Mouse (Mus musculus): ENCODE measurements around the gene Dbndd2. TPM values are rescaled to one million over a fixed set of nuclear protein-coding genes. Genes with fewer than 3 reads are reported as not detected.

Gene Dbndd2
- total and polyA plus RNA-seq, 2 experiments, result 8.1 to 9.5 TPM

- Histone ChIP-seq H3K27ac (replicated peaks; ENCODE audit: insufficient read depth, low read depth, low read length) (no peak overlapping the region), H3K4me1 (ENCODE audit: control insufficient read depth, insufficient read depth, low read length) (no peaks in the 10 kb centered on the region), H3K27me3 (ENCODE audit: control insufficient read depth, insufficient read depth, low read length) (no peaks in the 10 kb centered on the region), H3K36me3 (ENCODE audit: control insufficient read depth, insufficient read depth, low read length) (peaks cover 4% of the 10 kb centered on the region), H3K9ac (ENCODE audit: low read depth, low read length) (no peak overlapping the region), H3K4me3 (ENCODE audit: insufficient read depth, low read depth, low read length) (no peak overlapping the region), H3K79me2 (ENCODE audit: control insufficient read depth, insufficient read depth, low read length) (no peaks in the 10 kb centered on the region)
- DNase-seq (ENCODE audit: extremely low read depth, low read depth, low spot score), result peak; percentile 64
- 32% methylated on average over 10 of the region's 10 CpGs for WGBS
- TF ChIP-seq CTCF (IDR thresholded peaks at IDR 0.05; ENCODE audit: low read depth, low read length) (peak; percentile 70), POLR2A (IDR thresholded peaks at IDR 0.05; ENCODE audit: extremely low read depth, insufficient read depth, low read length) (no peak)
These were observed 15.7 kb upstream of the Dbndd2 start for GRCm38 (mm10) chr2:164470254-164470653.

GRCm38 (mm10) chr2:164473624-164474023 lies 12.3 kb upstream of the Dbndd2 start, which contains the start of gene Trp53tg5:
TSS of gene Trp53tg5 (minus strand) at chr2:164473724.
- TF ChIP-seq POLR2A (IDR thresholded peaks at IDR 0.05; ENCODE audit: extremely low read depth, insufficient read depth, low read length), result no peak
- TF ChIP-seq CTCF (IDR thresholded peaks at IDR 0.05; ENCODE audit: low read depth, low read length), result no peak
- Histone ChIP-seq H3K79me2 (ENCODE audit: control insufficient read depth, insufficient read depth, low read length) (no peaks in the 10 kb centered on the region), H3K36me3 (ENCODE audit: control insufficient read depth, insufficient read depth, low read length) (peaks cover 4% of the 10 kb centered on the region), H3K27ac (replicated peaks; ENCODE audit: insufficient read depth, low read depth, low read length) (no peak within 1 kb of the TSS), H3K4me3 (ENCODE audit: insufficient read depth, low read depth, low read length) (no peak within 1 kb of the TSS), H3K9ac (ENCODE audit: low read depth, low read length) (no peak within 1 kb of the TSS), H3K4me1 (ENCODE audit: control insufficient read depth, insufficient read depth, low read length) (no peaks in the 10 kb centered on the region), H3K27me3 (ENCODE audit: control insufficient read depth, insufficient read depth, low read length) (no peaks in the 10 kb centered on the region)
- 95% methylated on average over 6 of the region's 6 CpGs for WGBS
- DNase-seq (ENCODE audit: extremely low read depth, low read depth, low spot score), result no peak

GRCm38 (mm10) chr2:164486258-164487114 lies 580 bp downstream of the Dbndd2 start:
- TF ChIP-seq CTCF (IDR thresholded peaks at IDR 0.05; ENCODE audit: low read depth, low read length) (no peak), POLR2A (IDR thresholded peaks at IDR 0.05; ENCODE audit: extremely low read depth, insufficient read depth, low read length) (no peak)
- DNase-seq (ENCODE audit: extremely low read depth, low read depth, low spot score), result no peak
- Histone ChIP-seq H3K4me1 (ENCODE audit: control insufficient read depth, insufficient read depth, low read length) (peaks cover 7% of the 10 kb centered on the region; the same call in 1 of the 2 replicates), H3K9ac (ENCODE audit: low read depth, low read length) (peak overlapping the region; percentile 92), H3K79me2 (ENCODE audit: control insufficient read depth, insufficient read depth, low read length) (no peaks in the 10 kb centered on the region), H3K4me3 (ENCODE audit: insufficient read depth, low read depth, low read length) (peak overlapping the region; percentile 93), H3K36me3 (ENCODE audit: control insufficient read depth, insufficient read depth, low read length) (no peaks in the 10 kb centered on the region), H3K27me3 (ENCODE audit: control insufficient read depth, insufficient read depth, low read length) (no peaks in the 10 kb centered on the region; the same call in 1 of the 2 replicates), H3K27ac (replicated peaks; ENCODE audit: insufficient read depth, low read depth, low read length) (no peak overlapping the region)
- WGBS, result under 1% methylated on average over 85 of the region's 90 CpGs

GRCm38 (mm10) chr2:164487115-164487527 lies 1.2 kb downstream of the Dbndd2 start:
- Histone ChIP-seq H3K27me3 (ENCODE audit: control insufficient read depth, insufficient read depth, low read length) (no peaks in the 10 kb centered on the region; the same call in 1 of the 2 replicates), H3K4me1 (ENCODE audit: control insufficient read depth, insufficient read depth, low read length) (peaks cover 7% of the 10 kb centered on the region; the same call in 1 of the 2 replicates), H3K27ac (replicated peaks; ENCODE audit: insufficient read depth, low read depth, low read length) (no peak overlapping the region), H3K4me3 (ENCODE audit: insufficient read depth, low read depth, low read length) (peak overlapping the region; percentile 93), H3K9ac (ENCODE audit: low read depth, low read length) (peak overlapping the region; percentile 92), H3K79me2 (ENCODE audit: control insufficient read depth, insufficient read depth, low read length) (no peaks in the 10 kb centered on the region), H3K36me3 (ENCODE audit: control insufficient read depth, insufficient read depth, low read length) (no peaks in the 10 kb centered on the region)
- TF ChIP-seq POLR2A (IDR thresholded peaks at IDR 0.05; ENCODE audit: extremely low read depth, insufficient read depth, low read length) (no peak), CTCF (IDR thresholded peaks at IDR 0.05; ENCODE audit: low read depth, low read length) (no peak)
- 22% methylated on average over 11 of the region's 11 CpGs for WGBS
- DNase-seq (ENCODE audit: extremely low read depth, low read depth, low spot score), result no peak

GRCm38 (mm10) chr2:164487812-164488211 lies 1.9 kb downstream of the Dbndd2 start:
- H3K27ac ChIP-seq (replicated peaks; ENCODE audit: insufficient read depth, low read depth, low read length), result no peak overlapping the region
- H3K36me3 ChIP-seq (ENCODE audit: control insufficient read depth, insufficient read depth, low read length), result no peaks in the 10 kb centered on the region
- H3K79me2 ChIP-seq (ENCODE audit: control insufficient read depth, insufficient read depth, low read length), result no peaks in the 10 kb centered on the region
- H3K9ac ChIP-seq (ENCODE audit: low read depth, low read length), result no peak overlapping the region
- no peak for TF ChIP-seq CTCF (IDR thresholded peaks at IDR 0.05; ENCODE audit: low read depth, low read length)
- TF ChIP-seq POLR2A (IDR thresholded peaks at IDR 0.05; ENCODE audit: extremely low read depth, insufficient read depth, low read length), result no peak
- H3K4me1 ChIP-seq (ENCODE audit: control insufficient read depth, insufficient read depth, low read length), result peaks cover 7% of the 10 kb centered on the region; the same call in 1 of the 2 replicates
- DNase-seq (ENCODE audit: extremely low read depth, low read depth, low spot score), result no peak
- no peak overlapping the region for H3K4me3 ChIP-seq (ENCODE audit: insufficient read depth, low read depth, low read length)
- WGBS, result 79% methylated on average over 9 of the region's 9 CpGs
- no peaks in the 10 kb centered on the region; the same call in 1 of the 2 replicates for H3K27me3 ChIP-seq (ENCODE audit: control insufficient read depth, insufficient read depth, low read length)

Measured in liver, adult 2 months (tissue).